Mouse (Mus musculus): ENCODE results near the gene Dpy19l1.

DNA sequence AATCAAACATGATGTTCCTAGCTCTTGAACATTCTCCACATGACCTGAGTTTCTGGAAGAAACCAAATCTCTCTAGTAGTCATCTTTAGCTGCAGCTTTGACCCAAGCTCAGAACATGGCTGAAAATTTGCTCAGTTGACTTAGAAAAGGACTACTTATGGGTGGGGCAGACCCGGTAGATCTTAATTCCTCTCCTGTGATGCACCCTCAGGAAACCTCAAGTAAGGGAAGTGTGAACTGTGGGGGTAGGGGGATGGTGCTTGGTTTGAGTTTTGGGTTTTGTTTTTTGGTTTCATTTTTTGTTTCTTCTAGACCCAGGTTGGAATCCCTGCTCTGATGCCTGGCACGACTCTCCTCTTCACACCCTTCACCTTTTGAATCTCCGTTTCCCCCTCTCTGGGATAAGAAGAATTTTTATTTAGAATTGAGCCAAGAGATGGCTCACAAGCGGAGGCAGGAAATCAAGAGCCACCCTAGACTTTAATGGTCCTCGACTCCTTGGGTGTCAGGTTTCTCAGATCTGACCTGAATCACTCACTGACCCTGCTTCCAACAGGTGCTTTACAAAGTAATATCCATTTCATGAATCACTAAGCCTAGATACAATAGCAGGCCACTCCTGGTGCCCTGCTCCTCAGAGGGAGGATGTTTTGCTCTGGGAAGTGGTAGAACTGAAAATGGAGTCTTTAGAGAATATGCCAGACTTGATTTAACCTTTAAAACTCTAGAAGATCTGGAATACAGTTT, 2.2 kb upstream of the Dpy19l1 start:
- TF ChIP-seq CTCF (IDR thresholded peaks at IDR 0.05; ENCODE audit: low read depth) = no peak
- TF ChIP-seq EP300 (IDR thresholded peaks at IDR 0.05; ENCODE audit: low read depth) = no peak

Measured in liver, postnatal 0 days (tissue).